Mouse (Mus musculus) spleen, adult 2 months (tissue): ENCODE results near the gene Kcnk15.

ENCODE experiments used
- CTCF ChIP-seq: fragments of 200-500 bp; IDR thresholded peaks from 2 replicates; pipeline ENCODE4 v1.5.1; 2011; ENCODE audit warnings: mild to moderate bottlenecking, inconsistent platforms; ENCODE audit not compliant: insufficient read depth, insufficient read length, insufficient replicate concordance; ENCODE audit errors: extremely low read depth
- POLR2A ChIP-seq: fragments of 200-500 bp; IDR thresholded peaks from 2 replicates; pipeline ENCODE4 v1.6.1; 2011; ENCODE audit warnings: low read depth, low read length, inconsistent platforms

DNA sequence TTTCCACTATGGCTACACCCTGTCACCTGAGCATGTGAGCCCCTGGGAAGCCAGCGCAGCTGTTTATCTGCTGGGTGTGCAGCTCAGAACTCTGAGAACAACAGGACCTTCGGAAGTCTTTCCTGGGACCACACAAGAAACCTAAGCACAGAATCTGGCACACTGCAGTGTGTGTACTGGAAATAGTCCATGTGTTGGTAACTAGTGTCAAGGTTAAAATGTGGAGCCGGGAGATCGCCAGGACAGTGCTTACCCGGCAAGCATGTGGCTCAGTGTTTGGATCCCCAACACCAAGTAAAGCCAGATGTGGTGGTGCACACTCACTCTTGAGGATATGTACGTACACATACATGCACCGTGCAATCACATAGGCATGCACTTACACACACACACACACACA, 47.6 kb downstream of the Kcnk15 start:
- TF ChIP-seq CTCF: no peak
- TF ChIP-seq POLR2A: no peak
